ENCODE assay signal across 8 mouse cellular contexts in the genomic region with DNA sequence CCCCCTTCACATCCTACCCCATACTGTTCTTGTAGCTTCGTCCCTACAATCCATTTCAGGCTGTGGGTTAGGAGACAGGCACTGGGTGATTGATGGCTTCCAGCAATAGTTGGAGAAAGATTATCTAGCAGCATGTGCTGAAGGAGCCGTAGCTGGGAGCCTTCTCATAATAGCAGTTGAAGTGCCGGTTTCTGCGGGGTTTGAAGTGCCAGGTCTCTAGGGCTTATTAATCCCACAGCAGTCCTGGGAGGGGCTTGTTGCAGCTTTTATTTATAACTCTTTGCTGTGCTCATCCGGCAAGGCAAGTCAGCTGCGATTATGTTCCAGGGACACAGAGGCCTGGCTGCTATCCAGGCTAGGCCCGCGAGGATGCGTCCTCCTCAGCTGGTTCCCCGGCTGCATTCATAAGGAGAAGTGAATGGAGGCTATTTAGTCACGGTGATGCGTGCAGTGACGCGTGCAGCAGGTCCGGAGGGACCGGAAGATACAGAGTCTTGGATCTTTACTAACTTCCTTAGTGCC.
DNase-seq lines count a peak whose midpoint lies in the region; ATAC-seq and TF ChIP-seq lines count a peak whose summit lies in the region.

No protein-coding gene starts in this region.

- intact Hi-C loops in heart, postnatal 14 days (cut with DNase I): no loop called here

- DNase-seq in stomach, postnatal 0 days (ENCODE audit: low spot score): no peak
- peak; percentile 49 to 52 for DNase-seq in heart, postnatal 14 days
- DNase-seq in layer of hippocampus, adult 9-11 months: peak; percentile 81
- DNase-seq in midbrain, embryonic 14.5 days: peak; percentile 82
- DNase-seq in testis, postnatal 14 days (ENCODE audit: low spot score): peak; percentile 19
- DNase-seq in spleen, postnatal 4 days (ENCODE audit: low spot score in 2 of 2): no peak

- WGBS in stomach, embryonic 14.5 days: 41% methylated on average over 16 of the region's 16 CpGs
- WGBS in stomach, postnatal 0 days: 32% methylated on average over 16 of the region's 16 CpGs
- WGBS in forebrain, embryonic 16.5 days: 5% methylated on average over 16 of the region's 16 CpGs
- WGBS in midbrain, embryonic 14.5 days: 3% methylated on average over 16 of the region's 16 CpGs

- H3K9me3 ChIP-seq in stomach, embryonic 14.5 days (ENCODE audit: control insufficient read depth, low read depth, low read length): no peaks in the 10 kb centered on the region
- no peaks in the 10 kb centered on the region for H3K9me3 ChIP-seq in stomach, postnatal 0 days (ENCODE audit: control insufficient read depth, low read length)
- H3K9me3 ChIP-seq in forebrain, embryonic 16.5 days (ENCODE audit: control insufficient read depth, low read length): no peaks in the 10 kb centered on the region
- no peaks in the 10 kb centered on the region for H3K9me3 ChIP-seq in midbrain, embryonic 14.5 days (ENCODE audit: control insufficient read depth, low read length)

- no peak overlapping the region for H3K4me2 ChIP-seq in stomach, embryonic 14.5 days (replicated peaks; ENCODE audit: low read depth, low read length)
- H3K4me2 ChIP-seq in stomach, postnatal 0 days (replicated peaks; ENCODE audit: low read depth): no peak overlapping the region
- peak overlapping the region; percentile 14 for H3K4me2 ChIP-seq in forebrain, embryonic 16.5 days (ENCODE audit: low read length)
- H3K4me2 ChIP-seq in midbrain, embryonic 14.5 days (ENCODE audit: low read length): peak overlapping the region; percentile 46

- H3K27ac ChIP-seq in stomach, embryonic 14.5 days (ENCODE audit: low read length): no peak overlapping the region
- no peak overlapping the region for H3K27ac ChIP-seq in stomach, postnatal 0 days (replicated peaks)
- 0 out of 2 replicates have a peak overlapping the region, but pooled peaks have one; percentile 4 for H3K27ac ChIP-seq in forebrain, embryonic 16.5 days (ENCODE audit: low read length)
- H3K27ac ChIP-seq in midbrain, embryonic 14.5 days (replicated peaks; ENCODE audit: low read depth, low read length): 0 out of 2 replicates have a peak overlapping the region, but pooled peaks have one; percentile 20

- TF ChIP-seq CTCF in stomach, postnatal 0 days (IDR thresholded peaks at IDR 0.05; ENCODE audit: low read depth): no peak

- no peak overlapping the region for H3K4me3 ChIP-seq in stomach, embryonic 14.5 days (ENCODE audit: low read depth, low read length)
- no peak overlapping the region for H3K4me3 ChIP-seq in stomach, postnatal 0 days (ENCODE audit: low read depth, low read length)
- H3K4me3 ChIP-seq in forebrain, embryonic 16.5 days (replicated peaks; ENCODE audit: low read length): 0 out of 2 replicates have a peak overlapping the region, but pooled peaks have one; percentile 1
- no peak overlapping the region for H3K4me3 ChIP-seq in midbrain, embryonic 14.5 days (replicated peaks; ENCODE audit: low read depth, low read length)

- H3K4me1 ChIP-seq in stomach, embryonic 14.5 days (ENCODE audit: control insufficient read depth, insufficient read depth, low read length): no peaks in the 10 kb centered on the region
- no peaks in the 10 kb centered on the region for H3K4me1 ChIP-seq in stomach, postnatal 0 days (replicated peaks; ENCODE audit: control insufficient read depth, insufficient read depth)
- H3K4me1 ChIP-seq in forebrain, embryonic 16.5 days (replicated peaks; ENCODE audit: control insufficient read depth, insufficient read depth, low read length): peaks cover 10% of the 10 kb centered on the region
- peaks cover 12% of the 10 kb centered on the region for H3K4me1 ChIP-seq in midbrain, embryonic 14.5 days (ENCODE audit: control insufficient read depth, insufficient read depth, low read length)

- TF ChIP-seq EP300 in stomach, postnatal 0 days (optimal IDR thresholded peaks at IDR 0.05): no peak

- ATAC-seq in stomach, embryonic 14.5 days (ENCODE audit: insufficient number of reproducible peaks, insufficient read depth, low FRiP score, low read depth): peak; percentile 33; the same call in 1 of the 2 replicates
- ATAC-seq in stomach, postnatal 0 days (ENCODE audit: low FRiP score, low TSS enrichment): no peak
- ATAC-seq in forebrain, embryonic 16.5 days: peak; percentile 77
- ATAC-seq in midbrain, embryonic 14.5 days (ENCODE audit: low FRiP score, low TSS enrichment): peak; percentile 82

- H3K27me3 ChIP-seq in stomach, embryonic 14.5 days (ENCODE audit: control insufficient read depth, insufficient read depth, low read length): no peaks in the 10 kb centered on the region
- H3K27me3 ChIP-seq in stomach, postnatal 0 days (ENCODE audit: control insufficient read depth, insufficient read depth, low read length): no peaks in the 10 kb centered on the region
- no peaks in the 10 kb centered on the region for H3K27me3 ChIP-seq in forebrain, embryonic 16.5 days (replicated peaks; ENCODE audit: control insufficient read depth, insufficient read depth, low read length)
- H3K27me3 ChIP-seq in midbrain, embryonic 14.5 days (ENCODE audit: control insufficient read depth, insufficient read depth, low read length): no peaks in the 10 kb centered on the region

- no peaks in the 10 kb centered on the region for H3K36me3 ChIP-seq in stomach, embryonic 14.5 days (ENCODE audit: control insufficient read depth, insufficient read depth, low read length)
- H3K36me3 ChIP-seq in stomach, postnatal 0 days (ENCODE audit: control insufficient read depth, insufficient read depth, low read length): no peaks in the 10 kb centered on the region
- no peaks in the 10 kb centered on the region for H3K36me3 ChIP-seq in forebrain, embryonic 16.5 days (ENCODE audit: control insufficient read depth, insufficient read depth)
- H3K36me3 ChIP-seq in midbrain, embryonic 14.5 days (ENCODE audit: control insufficient read depth, insufficient read depth, low read length): no peaks in the 10 kb centered on the region

- H3K9ac ChIP-seq in stomach, embryonic 14.5 days (replicated peaks; ENCODE audit: low read depth, low read length): no peak overlapping the region
- H3K9ac ChIP-seq in stomach, postnatal 0 days (ENCODE audit: low read length): no peak overlapping the region
- peak overlapping the region; percentile 4; the same call in 1 of the 2 replicates for H3K9ac ChIP-seq in forebrain, embryonic 16.5 days (replicated peaks; ENCODE audit: low read depth, low read length)
- 0 out of 2 replicates have a peak overlapping the region, but pooled peaks have one; percentile 10 for H3K9ac ChIP-seq in midbrain, embryonic 14.5 days (replicated peaks; ENCODE audit: low read length)

Comparison
In these comparisons a context has a peak if more than half of its experiments do, and no peak if none do; other contexts are left out.
1. H3K27ac ChIP-seq: peak in forebrain, embryonic 16.5 days (single experiment) and midbrain, embryonic 14.5 days (single experiment); none in stomach, embryonic 14.5 days (single experiment) and stomach, postnatal 0 days (single experiment).
2. H3K4me2 ChIP-seq: peak in forebrain, embryonic 16.5 days (single experiment) and midbrain, embryonic 14.5 days (single experiment); none in stomach, embryonic 14.5 days (single experiment) and stomach, postnatal 0 days (single experiment).
3. H3K9ac ChIP-seq: peak in forebrain, embryonic 16.5 days (single experiment) and midbrain, embryonic 14.5 days (single experiment); none in stomach, embryonic 14.5 days (single experiment) and stomach, postnatal 0 days (single experiment).
4. DNase-seq: peak in heart, postnatal 14 days (2 of 2), layer of hippocampus, adult 9-11 months (single experiment), midbrain, embryonic 14.5 days (single experiment) and testis, postnatal 14 days (single experiment); none in stomach, postnatal 0 days (single experiment) and spleen, postnatal 4 days (0 of 2).